Mouse (Mus musculus): ENCODE results near the gene Wwc1.
"Not testable (repeated sequence)": the region's sequence is repeated elsewhere in the genome, so short reads cannot be mapped to it uniquely, and the experiment has no call there.

The Wwc1 gene

DNA sequence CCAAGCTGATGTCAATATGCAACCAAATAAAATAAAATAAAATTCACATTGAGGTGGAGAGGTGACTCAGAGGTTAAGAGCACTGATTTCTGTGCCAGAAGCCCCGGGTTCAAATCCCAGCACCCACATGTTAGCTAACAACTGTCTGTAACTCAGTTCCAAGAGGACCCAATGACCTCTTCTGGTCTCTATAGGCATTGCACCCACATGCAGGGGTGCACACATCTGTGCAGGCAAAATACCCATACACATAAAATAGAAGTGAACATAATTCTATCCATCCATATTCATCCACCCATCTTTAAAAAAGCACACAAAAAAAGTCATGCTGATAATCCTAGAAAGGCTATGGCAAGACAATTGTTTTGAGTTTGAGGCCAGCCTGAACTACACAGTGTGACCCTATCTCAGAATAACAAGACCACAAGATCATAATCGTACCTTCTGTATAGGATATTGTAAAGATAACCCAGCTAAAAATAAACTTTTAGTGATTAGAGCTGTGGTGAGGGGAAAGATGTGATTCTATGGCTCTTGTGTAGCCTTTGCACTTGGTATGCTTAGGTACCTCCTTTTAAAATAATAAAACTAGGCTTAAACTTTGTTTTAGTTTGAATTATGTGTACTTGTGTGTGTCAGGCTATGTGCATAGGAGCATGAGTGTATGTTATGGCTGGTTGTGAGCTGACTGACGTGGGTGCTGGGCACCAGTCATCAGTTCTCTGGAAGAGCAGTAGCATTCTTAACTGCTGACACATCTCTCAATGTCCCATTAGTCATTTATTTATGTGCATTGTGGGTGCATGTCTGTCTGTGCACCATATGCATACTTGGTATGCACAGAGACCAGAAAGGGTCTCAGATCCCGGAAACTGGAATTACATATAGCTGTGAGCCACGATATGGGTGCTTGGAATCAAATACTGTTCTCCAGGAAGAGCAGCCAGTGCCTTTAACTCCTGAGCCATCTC is 142.9 kb downstream of the Wwc1 start:
- no peak for DNase-seq (ENCODE audit: low spot score in 2 of 2)

GRCm38 (mm10) chr11:35834022-35834760 is 146.1 kb downstream of the Wwc1 start, which contains the start of gene Rars:
Gene Rars (minus strand): TSS chr11:35834506.
- peak; percentile 86 to 94 for DNase-seq (ENCODE audit: low spot score in 2 of 2)

GRCm38 (mm10) chr11:35833270-35833669 is 147.1 kb downstream of the Wwc1 start:
- no peak for DNase-seq (ENCODE audit: low spot score in 2 of 2)

DNA sequence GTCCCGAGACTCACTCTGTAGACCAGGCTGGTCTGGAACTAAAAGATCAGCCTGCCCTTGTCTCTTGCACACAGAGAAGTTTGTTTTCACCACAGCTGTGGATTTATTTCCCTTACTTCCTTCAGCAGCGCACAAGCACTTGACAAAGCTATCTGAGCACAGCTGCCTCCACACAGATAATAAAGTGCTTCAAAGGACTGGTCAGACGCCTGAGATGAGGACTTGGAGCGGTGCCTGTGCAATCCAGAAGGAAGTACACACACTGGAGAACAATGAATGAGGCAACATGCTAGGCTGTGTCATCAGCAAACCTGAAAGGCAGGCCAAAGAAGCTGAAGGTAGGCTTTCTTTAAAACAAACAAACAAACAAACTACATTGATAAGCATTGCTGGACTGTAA is 148.2 kb downstream of the Wwc1 start:
- no peak for DNase-seq (ENCODE audit: low spot score in 2 of 2)

DNA sequence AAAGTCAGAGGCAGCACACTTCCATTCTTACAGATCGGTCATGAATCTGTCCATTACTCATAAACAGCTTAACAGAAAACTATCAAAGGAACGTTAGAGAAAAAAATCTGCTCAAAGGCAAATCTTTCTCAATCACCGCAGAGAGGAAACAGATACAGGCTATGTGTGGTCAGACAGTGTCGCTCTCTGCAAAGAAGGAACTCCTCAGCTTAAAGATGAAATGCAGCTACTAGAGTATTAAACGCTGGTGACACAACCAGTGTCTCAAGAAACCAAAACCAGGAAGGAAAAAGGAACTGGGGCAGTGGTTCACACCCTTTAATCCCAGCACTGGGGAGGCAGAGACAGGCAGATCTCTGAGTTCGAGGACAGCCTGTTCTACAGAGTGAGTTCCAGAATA is 152.6 kb downstream of the Wwc1 start:
- no peak for DNase-seq (ENCODE audit: low spot score in 2 of 2)

DNA sequence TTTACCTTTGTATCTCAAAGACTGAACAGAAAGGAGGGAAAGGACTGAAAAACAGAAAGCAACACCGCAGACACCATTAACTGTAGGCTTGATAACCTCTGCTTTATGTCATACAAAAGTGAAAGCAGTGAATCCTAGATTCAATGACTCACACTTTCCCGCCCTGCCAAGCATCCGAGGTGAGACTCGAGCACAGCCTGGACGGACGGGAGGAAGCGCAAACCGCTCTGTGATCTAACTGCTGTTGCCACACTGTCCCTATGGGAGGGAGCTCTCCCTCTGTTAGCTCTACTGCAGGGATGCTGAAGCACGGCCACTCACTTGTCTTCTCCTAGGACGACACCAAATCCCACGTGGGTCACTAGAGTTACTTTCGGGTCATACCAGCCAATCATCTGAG is 164.0 kb downstream of the Wwc1 start:
- DNase-seq (ENCODE audit: low spot score in 2 of 2), result no peak

DNA sequence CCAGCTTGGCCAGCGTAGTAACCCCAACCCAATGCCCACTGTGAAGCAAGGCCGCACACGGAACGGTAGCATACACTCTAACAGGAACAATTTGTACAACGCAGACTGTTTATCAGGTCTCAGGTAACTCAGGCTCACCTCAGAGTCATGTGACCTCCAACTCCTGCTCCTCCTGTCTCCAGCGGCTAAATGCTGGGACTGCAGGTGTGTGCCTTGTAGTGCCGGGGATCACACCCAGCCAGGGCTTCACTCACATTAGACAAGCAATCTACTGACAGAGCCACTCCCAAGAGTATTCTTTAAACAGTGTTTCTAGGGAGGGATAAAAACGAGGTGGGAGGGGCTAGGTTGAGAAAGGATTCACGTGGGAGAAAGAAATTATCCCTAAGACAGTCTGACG is 168.9 kb downstream of the Wwc1 start:
- DNase-seq (ENCODE audit: low spot score in 2 of 2), result no peak

DNA sequence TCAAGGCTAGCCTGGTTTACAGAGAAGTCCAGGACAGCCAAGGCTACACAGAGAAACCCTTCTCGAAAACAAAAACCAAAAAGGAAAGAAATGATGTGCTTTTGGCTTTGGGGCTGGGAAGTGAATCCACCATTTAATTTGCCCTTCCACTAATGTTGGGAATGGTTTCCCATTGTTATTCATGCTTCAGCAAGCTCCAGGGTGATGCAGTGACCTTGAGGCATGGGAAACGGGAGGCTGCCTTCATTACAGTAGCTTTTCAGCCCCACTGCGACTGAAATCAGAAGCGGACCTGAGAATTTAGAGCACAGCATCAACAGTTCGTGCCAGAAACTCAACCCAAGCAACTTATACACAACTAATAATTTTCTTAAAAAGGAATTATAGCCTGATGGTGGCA is 179.0 kb downstream of the Wwc1 start:
- no peak for DNase-seq (ENCODE audit: low spot score in 2 of 2)

- DNase-seq (ENCODE audit: low spot score in 2 of 2), result no peak
Measured at GRCm38 (mm10) chr11:35798874-35799273, 181.5 kb downstream of the Wwc1 start, which contains the start of gene Fbll1. Gene Fbll1 (minus strand): TSS chr11:35798884.

- DNase-seq (ENCODE audit: low spot score in 2 of 2), result peak in 1 of 2 experiments; percentile 12
Measured at GRCm38 (mm10) chr11:35798495-35798820, 181.9 kb downstream of the Wwc1 start.

DNA sequence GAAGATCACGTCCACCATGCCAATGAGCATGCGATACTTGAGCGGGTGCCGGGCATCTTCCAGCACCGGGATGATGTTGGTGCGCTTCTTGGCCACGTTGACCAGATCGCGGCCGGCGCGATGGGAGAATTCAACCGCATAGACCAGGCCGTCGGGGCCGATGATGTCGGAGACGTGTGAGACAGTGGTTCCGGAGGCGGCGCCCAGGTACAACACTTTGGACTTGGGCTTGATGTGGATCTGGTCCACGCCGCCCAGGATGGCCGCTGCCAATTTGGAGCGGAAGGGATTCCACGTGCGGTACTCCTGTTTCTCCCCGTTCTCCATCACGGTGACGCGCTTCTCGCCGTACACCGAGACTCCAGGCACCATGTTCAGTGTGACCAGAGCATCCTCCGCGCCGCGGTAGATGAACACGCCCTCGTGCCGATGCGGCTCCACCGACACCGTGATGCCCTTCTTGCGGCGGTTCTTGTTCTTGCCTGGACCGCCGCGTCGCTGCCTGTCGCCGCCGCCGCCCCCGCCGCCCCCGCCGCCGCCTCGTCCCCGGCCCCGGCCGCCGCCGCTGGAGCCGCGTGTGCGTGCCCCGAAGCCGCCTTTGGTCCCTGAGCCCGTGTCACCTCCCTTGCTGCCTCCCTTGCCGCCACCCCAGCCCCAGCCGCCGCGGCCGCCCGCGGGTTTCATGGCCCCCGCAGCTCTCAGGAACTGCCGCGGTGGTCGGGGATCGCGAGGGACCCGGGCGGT is 182.4 kb downstream of the Wwc1 start:
- DNase-seq (ENCODE audit: low spot score in 2 of 2), result no peak

GRCm38 (mm10) chr11:35792800-35793199 is 187.5 kb downstream of the Wwc1 start:
- DNase-seq (ENCODE audit: low spot score in 2 of 2), result not testable (repeated sequence)

GRCm38 (mm10) chr11:35788443-35788842 is 191.9 kb downstream of the Wwc1 start:
- no peak for DNase-seq (ENCODE audit: low spot score in 2 of 2)

Measured in thymus, postnatal 10 days (tissue).